Mouse (Mus musculus) CH12F3 (cell line): ENCODE measurements around the gene Dpp6.

Experiments
- in situ Hi-C: fragments of 300-500 bp; cut with MboI; formaldehyde crosslinking; loops from 2 replicates; pipeline ENCODE4 v1.14.3; 2020; ENCODE audit warnings: low sequenced_read_pairs

The Dpp6 gene

DNA sequence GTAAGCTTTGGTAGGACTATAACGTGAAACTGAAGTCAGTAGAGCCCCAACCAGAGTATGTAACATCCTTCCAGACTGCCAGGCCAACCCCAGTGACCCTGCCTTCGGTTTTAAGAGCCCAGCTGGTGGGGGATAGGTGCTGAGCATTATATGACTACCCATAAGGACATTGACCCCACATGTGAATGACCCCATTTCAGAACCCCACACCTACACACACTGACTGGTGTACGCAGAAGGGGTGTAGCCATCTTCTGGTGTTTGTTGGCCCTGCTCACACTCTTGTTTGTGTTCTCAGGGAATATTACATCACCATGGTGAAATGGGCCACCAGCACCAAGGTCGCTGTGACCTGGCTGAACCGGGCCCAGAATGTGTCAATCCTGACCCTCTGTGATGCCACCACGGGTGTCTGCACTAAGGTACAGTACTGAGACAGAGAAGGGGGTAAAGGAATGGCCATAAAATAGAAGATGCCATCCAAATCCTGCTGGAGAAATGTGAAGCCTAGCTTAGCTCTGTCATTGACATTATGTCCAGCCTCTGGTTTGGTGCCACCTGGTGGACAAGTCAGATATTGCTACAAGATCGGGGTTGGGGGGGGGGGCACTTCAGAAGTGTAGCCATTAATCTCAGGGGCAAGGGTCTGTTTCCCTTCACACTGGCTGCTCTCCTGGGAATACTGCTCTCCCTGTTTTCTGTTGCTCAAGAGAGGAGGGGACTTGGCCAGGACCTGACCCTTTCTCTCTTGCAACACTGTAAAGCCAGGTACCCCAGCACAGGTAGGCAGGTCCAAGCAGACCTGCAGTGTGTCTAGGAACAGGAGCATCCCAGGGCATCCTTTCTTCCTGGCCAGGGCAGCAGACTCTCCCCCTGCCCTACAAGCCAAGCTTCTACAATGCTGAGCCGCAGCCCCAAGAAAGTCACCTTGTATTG, 835.1 kb downstream of the Dpp6 start:
- in situ Hi-C loops = no loop called here

GRCm38 (mm10) chr5:27656101-27656500, 839.1 kb downstream of the Dpp6 start:
- in situ Hi-C loops = no loop called here

- in situ Hi-C loops = no loop called here
Measured at GRCm38 (mm10) chr5:27657672-27658071, 840.7 kb downstream of the Dpp6 start.

- in situ Hi-C loops = no loop called here
Measured at GRCm38 (mm10) chr5:27658165-27658564, 841.2 kb downstream of the Dpp6 start.

DNA sequence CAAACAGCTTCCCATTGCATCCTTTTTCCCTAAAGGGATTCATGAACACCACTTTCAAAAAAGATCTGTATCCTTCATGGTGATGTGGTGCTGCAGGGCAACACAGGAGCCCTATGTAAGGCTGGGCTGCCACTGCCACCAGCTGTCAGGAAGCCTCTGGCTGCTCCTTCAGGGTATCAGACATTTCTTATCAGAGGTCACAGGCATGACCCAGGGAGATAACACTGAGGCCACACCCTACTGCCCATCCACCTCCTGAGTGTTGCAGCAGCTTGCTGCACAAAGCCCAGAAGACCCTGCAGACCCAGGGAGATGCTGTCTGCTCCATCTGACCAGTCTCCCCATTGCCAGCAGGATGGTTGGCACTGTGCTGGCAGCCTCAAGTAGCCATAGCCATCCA, 841.6 kb downstream of the Dpp6 start:
- in situ Hi-C loops = no loop called here

- in situ Hi-C loops = no loop called here
Measured at GRCm38 (mm10) chr5:27659019-27659418, 842.0 kb downstream of the Dpp6 start.

GRCm38 (mm10) chr5:27659781-27660180, 842.8 kb downstream of the Dpp6 start:
- in situ Hi-C loops = no loop called here

GRCm38 (mm10) chr5:27664111-27664510, 847.1 kb downstream of the Dpp6 start:
- in situ Hi-C loops = no loop called here

DNA sequence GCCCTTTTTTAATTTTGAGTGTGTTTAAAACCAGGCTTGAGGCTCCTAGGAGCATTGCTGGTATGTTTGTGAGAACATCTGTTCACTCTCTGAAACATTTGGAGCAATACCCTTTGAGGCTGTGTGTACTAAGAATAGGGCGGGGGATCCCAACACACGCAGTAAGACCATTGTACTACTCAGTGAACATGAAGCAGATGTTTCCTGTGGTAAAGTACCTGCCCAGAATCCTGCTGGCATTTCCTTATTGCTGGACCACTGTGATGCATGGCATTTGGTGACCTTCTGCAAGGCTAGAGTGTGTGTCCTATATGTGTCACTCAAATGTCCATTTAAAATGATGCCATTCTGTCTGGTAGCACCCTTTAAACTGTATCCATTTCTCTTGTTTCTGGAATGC, 854.5 kb downstream of the Dpp6 start:
- in situ Hi-C loops = no loop called here

DNA sequence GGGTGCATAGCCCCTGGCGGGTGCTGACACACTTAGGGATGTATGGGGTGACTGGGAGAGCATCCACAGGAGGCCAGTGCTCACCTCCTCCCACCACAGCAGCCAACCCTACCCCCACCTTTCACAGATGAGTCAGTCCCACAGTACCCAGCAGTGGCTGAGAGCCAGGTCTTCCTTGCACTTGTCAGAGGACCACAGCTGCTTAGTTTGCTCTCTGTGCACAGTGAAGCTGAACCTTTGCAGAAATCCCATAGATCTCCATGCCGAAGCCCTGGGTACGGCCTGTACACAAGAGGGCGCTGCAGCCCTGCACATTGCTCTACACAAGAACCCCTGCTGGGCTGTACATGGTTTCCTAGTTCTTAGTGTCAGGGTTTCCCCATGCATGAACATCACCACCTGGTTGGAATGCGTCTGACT, 860.3 kb downstream of the Dpp6 start:
- in situ Hi-C loops = no loop called here

- in situ Hi-C loops = no loop called here
Measured at GRCm38 (mm10) chr5:27679151-27679550, 862.1 kb downstream of the Dpp6 start.

DNA sequence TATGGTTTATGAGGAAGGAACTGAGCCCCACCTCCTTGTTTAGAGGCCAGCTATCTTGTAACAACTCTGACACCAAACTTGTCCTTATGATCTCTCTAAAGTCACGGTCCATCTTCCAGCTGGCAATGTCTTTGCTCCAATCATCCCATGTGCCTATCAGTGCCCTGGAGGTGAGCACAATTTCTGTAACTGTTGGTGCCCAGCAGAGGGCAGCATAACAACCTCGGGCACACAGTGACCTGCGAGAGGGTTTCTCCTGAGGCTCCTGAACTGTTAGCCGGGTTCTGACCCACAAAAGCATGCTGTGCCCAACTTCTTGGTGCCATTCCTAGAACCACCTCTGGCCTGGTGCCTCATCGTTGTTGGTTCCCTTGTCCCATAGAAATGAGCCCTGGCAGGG, 863.5 kb downstream of the Dpp6 start:
- in situ Hi-C loops = no loop called here

DNA sequence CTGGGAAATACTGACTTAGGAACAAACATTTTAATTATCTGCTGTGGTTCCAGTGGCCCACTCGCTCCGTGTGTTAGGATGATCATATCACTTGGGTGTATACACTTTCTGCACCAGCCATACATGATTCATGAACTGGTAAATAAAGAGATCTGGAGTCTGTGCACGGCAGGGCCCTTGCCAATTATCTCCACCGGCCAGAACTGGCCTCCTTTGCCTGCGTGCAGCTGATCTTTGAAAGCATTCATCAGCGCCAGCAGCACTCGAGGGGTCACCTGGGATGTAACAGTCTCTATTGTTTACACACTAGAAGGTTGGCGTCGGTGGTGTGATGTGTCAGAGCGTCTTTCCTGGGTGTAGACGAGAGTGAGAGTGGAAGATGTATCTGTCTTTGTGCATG, 868.2 kb downstream of the Dpp6 start:
- in situ Hi-C loops = no loop called here

DNA sequence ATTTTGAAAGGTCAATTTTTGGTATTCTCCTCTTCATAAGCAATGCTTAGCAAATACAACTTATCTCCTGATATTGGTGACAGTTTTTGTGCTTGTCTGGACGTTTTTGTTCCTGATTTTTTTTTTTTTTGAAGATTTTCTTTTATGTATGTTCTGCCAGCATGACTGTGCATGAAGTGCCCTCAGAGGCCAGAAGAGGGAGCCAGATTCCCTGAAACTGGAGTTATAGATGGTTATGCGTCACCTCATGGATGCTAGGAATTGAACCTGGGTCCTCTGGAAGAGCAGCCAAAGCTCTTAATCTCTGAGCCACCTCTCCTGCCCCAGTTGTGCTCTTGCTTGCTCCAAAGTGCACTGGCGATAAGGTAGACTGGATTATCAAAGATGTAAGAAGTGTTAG, 868.9 kb downstream of the Dpp6 start:
- in situ Hi-C loops = no loop called here

- in situ Hi-C loops = no loop called here
Measured at GRCm38 (mm10) chr5:27687311-27687710, 870.3 kb downstream of the Dpp6 start.

DNA sequence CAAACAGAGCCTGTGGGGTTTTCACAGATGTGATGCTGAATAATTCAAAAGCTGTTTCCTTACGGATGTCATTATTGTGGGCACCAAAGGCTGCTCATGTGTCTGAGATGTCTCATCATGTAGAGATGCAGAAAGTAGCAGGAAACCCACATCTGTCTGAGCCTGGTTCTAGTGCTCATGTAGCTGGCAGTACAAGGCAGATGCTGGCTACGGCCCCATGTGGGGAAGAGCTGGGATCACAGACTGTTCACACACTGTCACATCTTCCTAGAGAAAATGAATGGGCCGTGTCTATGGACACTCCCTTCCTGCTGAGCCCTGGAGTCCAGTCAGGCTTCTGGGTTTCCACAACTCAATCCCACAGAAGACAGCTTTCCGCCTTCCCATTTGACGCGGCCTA, 885.5 kb downstream of the Dpp6 start:
- in situ Hi-C loops = no loop called here

DNA sequence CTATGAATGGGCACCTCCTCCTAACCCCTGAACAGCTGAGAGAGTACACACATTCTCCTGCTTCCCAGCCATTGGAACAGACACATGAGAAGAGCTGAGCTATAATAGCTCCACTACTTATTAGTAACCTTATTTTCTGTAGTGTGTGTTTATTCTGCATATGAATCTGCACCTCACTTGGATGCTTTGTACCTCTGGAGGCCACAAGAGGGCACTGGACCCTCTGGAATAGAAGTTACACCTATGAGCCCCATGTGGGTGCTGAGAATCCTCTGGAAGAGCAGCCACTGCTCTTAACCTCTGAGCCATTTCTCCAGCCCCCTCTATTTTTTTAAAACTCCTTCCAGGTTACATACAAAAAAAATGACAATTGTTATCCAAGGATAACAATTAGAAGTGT, 888.0 kb downstream of the Dpp6 start:
- in situ Hi-C loops = no loop called here

- in situ Hi-C loops = no loop called here
Measured at GRCm38 (mm10) chr5:27706551-27706950, 889.5 kb downstream of the Dpp6 start.

DNA sequence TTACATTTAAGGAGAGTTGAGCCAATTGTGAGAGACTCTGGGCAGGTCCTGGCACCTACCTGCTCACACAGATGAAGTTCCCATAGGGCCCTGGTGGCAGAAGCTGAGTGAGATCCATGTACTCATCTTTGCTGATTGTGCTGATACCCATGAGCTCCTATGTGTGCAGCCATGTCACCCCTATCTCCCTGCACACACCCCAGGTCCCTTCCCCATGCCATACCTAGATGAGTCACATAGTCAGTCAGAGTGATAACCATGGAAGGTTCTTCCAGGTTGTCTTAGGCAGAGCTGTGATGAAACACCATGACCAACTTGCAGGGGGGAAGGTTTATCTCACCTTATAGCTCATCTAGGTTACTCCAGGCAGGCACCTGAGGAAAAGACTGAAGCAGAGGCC, 890.3 kb downstream of the Dpp6 start:
- in situ Hi-C loops = no loop called here

- in situ Hi-C loops = no loop called here
Measured at GRCm38 (mm10) chr5:27708209-27708608, 891.2 kb downstream of the Dpp6 start.

- in situ Hi-C loops = no loop called here
Measured at GRCm38 (mm10) chr5:27711461-27712192, 894.6 kb downstream of the Dpp6 start.

GRCm38 (mm10) chr5:27714356-27714755, 897.4 kb downstream of the Dpp6 start:
- in situ Hi-C loops = no loop called here
